Mouse (Mus musculus): ENCODE data around the gene Defb26. TPM values are rescaled to one million over a fixed set of nuclear protein-coding genes. Genes with fewer than 3 reads are reported as not detected.
A peak's percentile ranks its signal among the peaks of the same experiment; 100 is the strongest.

The Defb26 gene
- polyA plus RNA-seq, 1 experiment, result not detected

GRCm38 (mm10) chr2:152516084-152516483 lies 4.6 kb upstream of the Defb26 start:
- Histone ChIP-seq H3K27ac (ENCODE audit: insufficient read depth, low read length) (no peak overlapping the region), H3K4me3 (ENCODE audit: insufficient read depth, low read length) (no peak overlapping the region), H3K4me1 (ENCODE audit: control insufficient read depth, insufficient read depth, low read length) (no peaks in the 10 kb centered on the region)
- TF ChIP-seq CTCF (IDR thresholded peaks at IDR 0.05; ENCODE audit: extremely low read depth, insufficient read depth, low read length) (no peak), POLR2A (IDR thresholded peaks at IDR 0.05; ENCODE audit: extremely low read depth, insufficient read depth, low read length) (no peak)

GRCm38 (mm10) chr2:152503950-152504349 lies 7.5 kb downstream of the Defb26 start:
- H3K27ac ChIP-seq (ENCODE audit: insufficient read depth, low read length), result no peak overlapping the region
- no peak overlapping the region for H3K4me3 ChIP-seq (ENCODE audit: insufficient read depth, low read length)
- no peaks in the 10 kb centered on the region for H3K4me1 ChIP-seq (ENCODE audit: control insufficient read depth, insufficient read depth, low read length)
- TF ChIP-seq CTCF (IDR thresholded peaks at IDR 0.05; ENCODE audit: extremely low read depth, insufficient read depth, low read length) (no peak), POLR2A (IDR thresholded peaks at IDR 0.05; ENCODE audit: extremely low read depth, insufficient read depth, low read length) (no peak)

- no peak overlapping the region for H3K27ac ChIP-seq (ENCODE audit: insufficient read depth, low read length)
- TF ChIP-seq CTCF (IDR thresholded peaks at IDR 0.05; ENCODE audit: extremely low read depth, insufficient read depth, low read length) (no peak), POLR2A (IDR thresholded peaks at IDR 0.05; ENCODE audit: extremely low read depth, insufficient read depth, low read length) (no peak)
- no peaks in the 10 kb centered on the region for H3K4me1 ChIP-seq (ENCODE audit: control insufficient read depth, insufficient read depth, low read length)
- H3K4me3 ChIP-seq (ENCODE audit: insufficient read depth, low read length), result no peak overlapping the region
These were observed 10.6 kb downstream of the Defb26 start for GRCm38 (mm10) chr2:152500863-152501229.

GRCm38 (mm10) chr2:152500204-152500862 lies 11.2 kb downstream of the Defb26 start:
- no peak overlapping the region for H3K27ac ChIP-seq (ENCODE audit: insufficient read depth, low read length)
- no peak overlapping the region for H3K4me3 ChIP-seq (ENCODE audit: insufficient read depth, low read length)
- H3K4me1 ChIP-seq (ENCODE audit: control insufficient read depth, insufficient read depth, low read length), result no peaks in the 10 kb centered on the region
- no peak for TF ChIP-seq POLR2A (IDR thresholded peaks at IDR 0.05; ENCODE audit: extremely low read depth, insufficient read depth, low read length)
- TF ChIP-seq CTCF (IDR thresholded peaks at IDR 0.05; ENCODE audit: extremely low read depth, insufficient read depth, low read length), result no peak

- H3K4me1 ChIP-seq (ENCODE audit: control insufficient read depth, insufficient read depth, low read length), result no peaks in the 10 kb centered on the region
- no peak overlapping the region for H3K27ac ChIP-seq (ENCODE audit: insufficient read depth, low read length)
- TF ChIP-seq POLR2A (IDR thresholded peaks at IDR 0.05; ENCODE audit: extremely low read depth, insufficient read depth, low read length) (no peak), CTCF (IDR thresholded peaks at IDR 0.05; ENCODE audit: extremely low read depth, insufficient read depth, low read length) (no peak)
- no peak overlapping the region for H3K4me3 ChIP-seq (ENCODE audit: insufficient read depth, low read length)
These were observed 13.5 kb downstream of the Defb26 start for GRCm38 (mm10) chr2:152498020-152498419.

GRCm38 (mm10) chr2:152493151-152493550 lies 18.3 kb downstream of the Defb26 start:
- Histone ChIP-seq H3K27ac (ENCODE audit: insufficient read depth, low read length) (no peak overlapping the region), H3K4me1 (ENCODE audit: control insufficient read depth, insufficient read depth, low read length) (no peaks in the 10 kb centered on the region), H3K4me3 (ENCODE audit: insufficient read depth, low read length) (no peak overlapping the region)
- TF ChIP-seq CTCF (IDR thresholded peaks at IDR 0.05; ENCODE audit: extremely low read depth, insufficient read depth, low read length) (no peak), POLR2A (IDR thresholded peaks at IDR 0.05; ENCODE audit: extremely low read depth, insufficient read depth, low read length) (no peak)

GRCm38 (mm10) chr2:152490038-152490437 lies 21.5 kb downstream of the Defb26 start, which contains the start of gene Defb22:
Defb22 (minus strand) TSS chr2:152490138.
- no peak within 1 kb of the TSS for H3K27ac ChIP-seq (ENCODE audit: insufficient read depth, low read length)
- no peak within 1 kb of the TSS for H3K4me3 ChIP-seq (ENCODE audit: insufficient read depth, low read length)
- no peak for TF ChIP-seq POLR2A (IDR thresholded peaks at IDR 0.05; ENCODE audit: extremely low read depth, insufficient read depth, low read length)
- no peak for TF ChIP-seq CTCF (IDR thresholded peaks at IDR 0.05; ENCODE audit: extremely low read depth, insufficient read depth, low read length)
- no peaks in the 10 kb centered on the region for H3K4me1 ChIP-seq (ENCODE audit: control insufficient read depth, insufficient read depth, low read length)

GRCm38 (mm10) chr2:152487024-152487423 lies 24.5 kb downstream of the Defb26 start:
- no peak for TF ChIP-seq POLR2A (IDR thresholded peaks at IDR 0.05; ENCODE audit: extremely low read depth, insufficient read depth, low read length)
- TF ChIP-seq CTCF (IDR thresholded peaks at IDR 0.05; ENCODE audit: extremely low read depth, insufficient read depth, low read length), result 0 out of 2 replicates have a peak, but pooled peaks have one; percentile 16
- Histone ChIP-seq H3K4me3 (ENCODE audit: insufficient read depth, low read length) (no peak overlapping the region), H3K27ac (ENCODE audit: insufficient read depth, low read length) (no peak overlapping the region), H3K4me1 (ENCODE audit: control insufficient read depth, insufficient read depth, low read length) (no peaks in the 10 kb centered on the region)

- Histone ChIP-seq H3K4me3 (ENCODE audit: insufficient read depth, low read length) (no peak overlapping the region), H3K4me1 (ENCODE audit: control insufficient read depth, insufficient read depth, low read length) (no peaks in the 10 kb centered on the region), H3K27ac (ENCODE audit: insufficient read depth, low read length) (no peak overlapping the region)
- no peak for TF ChIP-seq POLR2A (IDR thresholded peaks at IDR 0.05; ENCODE audit: extremely low read depth, insufficient read depth, low read length)
- no peak for TF ChIP-seq CTCF (IDR thresholded peaks at IDR 0.05; ENCODE audit: extremely low read depth, insufficient read depth, low read length)
These were observed 29.8 kb downstream of the Defb26 start for GRCm38 (mm10) chr2:152481726-152482125.

- Histone ChIP-seq H3K4me1 (ENCODE audit: control insufficient read depth, insufficient read depth, low read length) (no peaks in the 10 kb centered on the region), H3K4me3 (ENCODE audit: insufficient read depth, low read length) (no peak overlapping the region), H3K27ac (ENCODE audit: insufficient read depth, low read length) (no peak overlapping the region)
- TF ChIP-seq POLR2A (IDR thresholded peaks at IDR 0.05; ENCODE audit: extremely low read depth, insufficient read depth, low read length), result no peak
- no peak for TF ChIP-seq CTCF (IDR thresholded peaks at IDR 0.05; ENCODE audit: extremely low read depth, insufficient read depth, low read length)
These were observed 30.6 kb downstream of the Defb26 start for GRCm38 (mm10) chr2:152480881-152481280.
